Mouse (Mus musculus): ENCODE results near the gene Prune2. TPM values are rescaled to one million over a fixed set of nuclear protein-coding genes. Genes with fewer than 3 reads are reported as not detected.
A peak's percentile ranks its signal among the peaks of the same experiment; 100 is the strongest.

Gene Prune2
- polyA plus RNA-seq, 1 experiment from 2014 or later, result 7.7 TPM

GRCm38 (mm10) chr19:17242962-17243361 lies 287.0 kb downstream of the Prune2 start:
- Histone ChIP-seq H3K4me3 (replicated peaks; ENCODE audit: low read depth, low read length) (no peak overlapping the region), H3K4me2 (ENCODE audit: low read length) (no peak overlapping the region), H3K27ac (replicated peaks; ENCODE audit: low read depth, low read length) (no peak overlapping the region), H3K36me3 (ENCODE audit: control insufficient read depth, insufficient read depth, low read length) (no peaks in the 10 kb centered on the region), H3K4me1 (ENCODE audit: control insufficient read depth, insufficient read depth, low read length) (no peaks in the 10 kb centered on the region), H3K9ac (replicated peaks; ENCODE audit: low read length) (no peak overlapping the region), H3K9me3 (ENCODE audit: control insufficient read depth, low read length) (no peaks in the 10 kb centered on the region), H3K27me3 (ENCODE audit: control insufficient read depth, insufficient read depth, low read length) (no peaks in the 10 kb centered on the region)
- WGBS, result 69% methylated on average over 5 of the region's 5 CpGs
- DNase-seq, result peak; percentile 10
- ATAC-seq (ENCODE audit: low FRiP score, low TSS enrichment), result no peak

DNA sequence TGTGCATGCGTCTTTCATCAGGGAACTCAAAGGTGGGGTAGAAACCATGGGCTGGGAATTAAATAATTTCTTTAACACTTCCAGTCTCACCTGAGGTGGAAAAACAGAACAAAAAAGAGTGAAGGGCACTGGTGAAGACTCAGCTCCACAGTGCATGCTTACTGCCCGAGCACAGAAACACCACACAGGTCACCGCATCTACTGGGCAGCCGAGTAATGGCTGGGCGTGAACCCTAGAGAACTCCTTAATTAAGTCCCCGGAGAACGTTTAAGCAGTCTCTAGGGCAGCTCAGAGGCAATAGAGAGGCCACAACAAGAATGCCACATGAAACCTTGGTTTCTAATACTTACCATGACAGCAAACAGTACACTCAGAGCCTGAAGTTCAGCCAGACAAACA lies 288.6 kb downstream of the Prune2 start:
- Histone ChIP-seq H3K4me3 (replicated peaks; ENCODE audit: low read depth, low read length) (no peak overlapping the region), H3K9me3 (ENCODE audit: control insufficient read depth, low read length) (no peaks in the 10 kb centered on the region), H3K36me3 (ENCODE audit: control insufficient read depth, insufficient read depth, low read length) (no peaks in the 10 kb centered on the region), H3K4me1 (ENCODE audit: control insufficient read depth, insufficient read depth, low read length) (no peaks in the 10 kb centered on the region), H3K4me2 (ENCODE audit: low read length) (no peak overlapping the region), H3K9ac (replicated peaks; ENCODE audit: low read length) (no peak overlapping the region), H3K27me3 (ENCODE audit: control insufficient read depth, insufficient read depth, low read length) (no peaks in the 10 kb centered on the region), H3K27ac (replicated peaks; ENCODE audit: low read depth, low read length) (no peak overlapping the region)
- 74% methylated on average over 7 of the region's 7 CpGs for WGBS
- ATAC-seq (ENCODE audit: low FRiP score, low TSS enrichment) (no peak), DNase-seq (no peak)

DNA sequence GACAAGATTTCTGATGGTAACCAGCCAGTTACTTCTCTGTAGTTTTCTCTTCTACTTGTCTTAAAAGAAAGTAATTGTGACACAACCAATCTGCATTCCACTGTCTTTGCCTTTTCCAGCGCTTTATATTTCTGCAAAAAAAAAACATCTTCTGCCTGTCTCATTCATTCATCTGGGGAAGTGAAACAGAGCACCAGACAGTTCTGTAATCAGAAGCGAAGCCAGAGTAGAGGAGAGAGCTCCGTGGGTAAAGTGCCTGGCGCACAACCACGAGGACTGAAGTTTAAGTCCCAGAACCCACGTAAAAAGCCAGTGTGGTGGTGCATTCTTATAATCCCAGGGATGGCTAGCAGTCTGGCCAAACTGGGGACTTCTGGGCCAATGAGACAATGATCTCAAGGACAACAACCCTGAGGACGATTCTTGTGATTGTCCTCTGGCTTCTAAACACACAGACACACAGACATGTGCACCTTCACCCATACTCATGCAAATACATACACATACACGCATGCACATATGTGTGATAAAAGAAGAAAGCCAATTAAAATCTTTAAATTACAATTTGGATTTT lies 291.5 kb downstream of the Prune2 start:
- no peak overlapping the region for H3K4me3 ChIP-seq (replicated peaks; ENCODE audit: low read depth, low read length)
- no peak overlapping the region for H3K27ac ChIP-seq (replicated peaks; ENCODE audit: low read depth, low read length)
- ATAC-seq (ENCODE audit: low FRiP score, low TSS enrichment) (no peak), DNase-seq (no peak)
- H3K4me1 ChIP-seq (ENCODE audit: control insufficient read depth, insufficient read depth, low read length), result no peaks in the 10 kb centered on the region
- H3K9ac ChIP-seq (replicated peaks; ENCODE audit: low read length), result no peak overlapping the region
- H3K4me2 ChIP-seq (ENCODE audit: low read length), result no peak overlapping the region
- 93% methylated on average over 8 of the region's 8 CpGs for whole genome bisulfite sequencing
- H3K36me3 ChIP-seq (ENCODE audit: control insufficient read depth, insufficient read depth, low read length), result no peaks in the 10 kb centered on the region
- no peaks in the 10 kb centered on the region for H3K9me3 ChIP-seq (ENCODE audit: control insufficient read depth, low read length)
- H3K27me3 ChIP-seq (ENCODE audit: control insufficient read depth, insufficient read depth, low read length), result no peaks in the 10 kb centered on the region

GRCm38 (mm10) chr19:17249691-17250090 lies 293.8 kb downstream of the Prune2 start:
- Histone ChIP-seq H3K4me1 (ENCODE audit: control insufficient read depth, insufficient read depth, low read length) (no peaks in the 10 kb centered on the region), H3K4me3 (replicated peaks; ENCODE audit: low read depth, low read length) (no peak overlapping the region), H3K9ac (replicated peaks; ENCODE audit: low read length) (no peak overlapping the region), H3K4me2 (ENCODE audit: low read length) (no peak overlapping the region), H3K36me3 (ENCODE audit: control insufficient read depth, insufficient read depth, low read length) (no peaks in the 10 kb centered on the region), H3K27ac (replicated peaks; ENCODE audit: low read depth, low read length) (no peak overlapping the region), H3K9me3 (ENCODE audit: control insufficient read depth, low read length) (no peaks in the 10 kb centered on the region), H3K27me3 (ENCODE audit: control insufficient read depth, insufficient read depth, low read length) (no peaks in the 10 kb centered on the region)
- ATAC-seq (ENCODE audit: low FRiP score, low TSS enrichment), result no peak
- no peak for DNase-seq
- WGBS, result 82% methylated on average over 9 of the region's 9 CpGs

GRCm38 (mm10) chr19:17250801-17251200 lies 294.9 kb downstream of the Prune2 start:
- no peak overlapping the region for H3K4me3 ChIP-seq (replicated peaks; ENCODE audit: low read depth, low read length)
- WGBS, result 83% methylated on average over 7 of the region's 7 CpGs
- ATAC-seq (ENCODE audit: low FRiP score, low TSS enrichment) (no peak), DNase-seq (no peak)
- no peak overlapping the region for H3K27ac ChIP-seq (replicated peaks; ENCODE audit: low read depth, low read length)
- H3K4me2 ChIP-seq (ENCODE audit: low read length), result no peak overlapping the region
- H3K9me3 ChIP-seq (ENCODE audit: control insufficient read depth, low read length), result no peaks in the 10 kb centered on the region
- H3K27me3 ChIP-seq (ENCODE audit: control insufficient read depth, insufficient read depth, low read length), result no peaks in the 10 kb centered on the region
- no peak overlapping the region for H3K9ac ChIP-seq (replicated peaks; ENCODE audit: low read length)
- H3K4me1 ChIP-seq (ENCODE audit: control insufficient read depth, insufficient read depth, low read length), result no peaks in the 10 kb centered on the region
- no peaks in the 10 kb centered on the region for H3K36me3 ChIP-seq (ENCODE audit: control insufficient read depth, insufficient read depth, low read length)

DNA sequence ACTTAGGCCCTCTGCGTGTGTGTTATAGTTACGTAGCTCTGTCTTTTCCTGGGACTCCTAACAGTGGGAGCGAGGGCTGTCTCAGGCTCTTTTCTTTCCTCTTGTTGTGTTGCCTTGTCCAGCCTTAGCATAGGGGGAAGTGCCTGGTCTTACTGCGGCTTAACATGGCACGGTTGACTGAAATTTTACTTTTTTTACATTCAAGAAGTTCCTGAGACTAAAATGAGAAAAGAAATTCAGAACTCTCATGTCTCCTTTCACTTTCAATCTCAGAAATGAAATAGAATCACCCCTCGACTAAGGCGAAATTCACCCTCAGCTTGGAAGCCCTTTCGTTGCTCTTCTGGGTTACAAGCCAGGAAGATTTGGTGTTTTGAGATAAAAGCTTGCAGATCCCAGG lies 295.5 kb downstream of the Prune2 start:
- H3K4me1 ChIP-seq (ENCODE audit: control insufficient read depth, insufficient read depth, low read length), result no peaks in the 10 kb centered on the region
- H3K4me3 ChIP-seq (replicated peaks; ENCODE audit: low read depth, low read length), result no peak overlapping the region
- H3K27me3 ChIP-seq (ENCODE audit: control insufficient read depth, insufficient read depth, low read length), result no peaks in the 10 kb centered on the region
- no peaks in the 10 kb centered on the region for H3K9me3 ChIP-seq (ENCODE audit: control insufficient read depth, low read length)
- H3K9ac ChIP-seq (replicated peaks; ENCODE audit: low read length), result no peak overlapping the region
- ATAC-seq (ENCODE audit: low FRiP score, low TSS enrichment) (no peak), DNase-seq (no peak)
- no peak overlapping the region for H3K4me2 ChIP-seq (ENCODE audit: low read length)
- no peaks in the 10 kb centered on the region for H3K36me3 ChIP-seq (ENCODE audit: control insufficient read depth, insufficient read depth, low read length)
- 83% methylated on average over 8 of the region's 8 CpGs for WGBS
- H3K27ac ChIP-seq (replicated peaks; ENCODE audit: low read depth, low read length), result no peak overlapping the region

GRCm38 (mm10) chr19:17252845-17253244 lies 296.9 kb downstream of the Prune2 start:
- Histone ChIP-seq H3K27me3 (ENCODE audit: control insufficient read depth, insufficient read depth, low read length) (no peaks in the 10 kb centered on the region), H3K36me3 (ENCODE audit: control insufficient read depth, insufficient read depth, low read length) (no peaks in the 10 kb centered on the region), H3K4me2 (ENCODE audit: low read length) (no peak overlapping the region), H3K4me3 (replicated peaks; ENCODE audit: low read depth, low read length) (no peak overlapping the region), H3K9me3 (ENCODE audit: control insufficient read depth, low read length) (no peaks in the 10 kb centered on the region), H3K4me1 (ENCODE audit: control insufficient read depth, insufficient read depth, low read length) (no peaks in the 10 kb centered on the region), H3K27ac (replicated peaks; ENCODE audit: low read depth, low read length) (no peak overlapping the region), H3K9ac (replicated peaks; ENCODE audit: low read length) (no peak overlapping the region)
- DNase-seq, result no peak
- ATAC-seq (ENCODE audit: low FRiP score, low TSS enrichment), result no peak
- 30% methylated on average over 3 of the region's 3 CpGs for WGBS

GRCm38 (mm10) chr19:17255511-17255910 lies 299.6 kb downstream of the Prune2 start:
- DNase-seq (no peak), ATAC-seq (ENCODE audit: low FRiP score, low TSS enrichment) (no peak)
- Histone ChIP-seq H3K4me3 (replicated peaks; ENCODE audit: low read depth, low read length) (no peak overlapping the region), H3K27ac (replicated peaks; ENCODE audit: low read depth, low read length) (no peak overlapping the region), H3K4me1 (ENCODE audit: control insufficient read depth, insufficient read depth, low read length) (no peaks in the 10 kb centered on the region), H3K36me3 (ENCODE audit: control insufficient read depth, insufficient read depth, low read length) (no peaks in the 10 kb centered on the region), H3K9me3 (ENCODE audit: control insufficient read depth, low read length) (no peaks in the 10 kb centered on the region), H3K4me2 (ENCODE audit: low read length) (no peak overlapping the region), H3K27me3 (ENCODE audit: control insufficient read depth, insufficient read depth, low read length) (no peaks in the 10 kb centered on the region), H3K9ac (replicated peaks; ENCODE audit: low read length) (no peak overlapping the region)
- WGBS, result 5% methylated on average over 4 of the region's 4 CpGs

GRCm38 (mm10) chr19:17256388-17256787 lies 300.5 kb downstream of the Prune2 start:
- DNase-seq, result no peak
- no peaks in the 10 kb centered on the region for H3K36me3 ChIP-seq (ENCODE audit: control insufficient read depth, insufficient read depth, low read length)
- WGBS, result 69% methylated on average over 8 of the region's 8 CpGs
- H3K27me3 ChIP-seq (ENCODE audit: control insufficient read depth, insufficient read depth, low read length), result no peaks in the 10 kb centered on the region
- ATAC-seq (ENCODE audit: low FRiP score, low TSS enrichment), result no peak
- no peak overlapping the region for H3K4me3 ChIP-seq (replicated peaks; ENCODE audit: low read depth, low read length)
- no peak overlapping the region for H3K4me2 ChIP-seq (ENCODE audit: low read length)
- H3K27ac ChIP-seq (replicated peaks; ENCODE audit: low read depth, low read length), result no peak overlapping the region
- H3K9ac ChIP-seq (replicated peaks; ENCODE audit: low read length), result no peak overlapping the region
- no peaks in the 10 kb centered on the region for H3K9me3 ChIP-seq (ENCODE audit: control insufficient read depth, low read length)
- no peaks in the 10 kb centered on the region for H3K4me1 ChIP-seq (ENCODE audit: control insufficient read depth, insufficient read depth, low read length)

All from midbrain, embryonic 14.5 days (tissue).